Mouse (Mus musculus): ENCODE data around the gene Uvrag. TPM values are rescaled to one million over a fixed set of nuclear protein-coding genes. Genes with fewer than 3 reads are reported as not detected.
"Not testable (repeated sequence)": the region's sequence is repeated elsewhere in the genome, so short reads cannot be mapped to it uniquely, and the experiment has no call there.

Gene Uvrag
- polyA plus RNA-seq, 1 experiment, result 12.3 TPM

- peak; percentile 52 for DNase-seq (ENCODE audit: low read depth)
- TF ChIP-seq CTCF (IDR thresholded peaks at IDR 0.05; ENCODE audit: borderline replicate concordance, extremely low read depth, insufficient read depth, insufficient read length) (no peak), POLR2A (IDR thresholded peaks at IDR 0.05; ENCODE audit: borderline replicate concordance, extremely low read depth, insufficient read depth, insufficient read length, poor library complexity, severe bottlenecking) (no peak)
Measured at GRCm38 (mm10) chr7:98968082-98968674, 172.8 kb downstream of the Uvrag start.

- DNase-seq (ENCODE audit: low read depth), result no peak
- no peak for TF ChIP-seq POLR2A (IDR thresholded peaks at IDR 0.05; ENCODE audit: borderline replicate concordance, extremely low read depth, insufficient read depth, insufficient read length, poor library complexity, severe bottlenecking)
- TF ChIP-seq CTCF (IDR thresholded peaks at IDR 0.05; ENCODE audit: borderline replicate concordance, extremely low read depth, insufficient read depth, insufficient read length), result no peak
Measured at GRCm38 (mm10) chr7:98967672-98968071, 173.3 kb downstream of the Uvrag start.

DNA sequence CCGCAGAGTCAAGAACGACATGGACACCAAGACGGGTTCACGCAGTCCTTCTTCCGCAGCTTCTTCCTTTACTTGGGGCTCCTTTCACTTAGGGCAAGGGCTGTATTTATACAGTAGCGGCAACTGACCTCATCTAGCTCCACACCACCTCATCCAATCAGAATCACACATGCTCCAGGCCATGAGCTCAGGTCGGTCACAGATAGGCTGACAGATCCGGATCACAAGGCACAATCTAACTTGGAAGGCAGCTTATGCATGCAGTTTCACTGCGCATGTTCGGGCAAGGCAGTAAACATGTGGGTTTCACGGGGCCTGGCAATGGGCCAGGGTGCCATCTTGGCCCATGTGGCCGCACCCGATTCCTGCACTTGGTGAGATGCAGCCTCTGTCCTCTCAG, 177.4 kb downstream of the Uvrag start:
- DNase-seq (ENCODE audit: low read depth), result not testable (repeated sequence)

GRCm38 (mm10) chr7:98962547-98963311, 178.2 kb downstream of the Uvrag start:
- DNase-seq (ENCODE audit: low read depth), result peak; percentile 82
- TF ChIP-seq POLR2A (IDR thresholded peaks at IDR 0.05; ENCODE audit: borderline replicate concordance, extremely low read depth, insufficient read depth, insufficient read length, poor library complexity, severe bottlenecking) (no peak), CTCF (IDR thresholded peaks at IDR 0.05; ENCODE audit: borderline replicate concordance, extremely low read depth, insufficient read depth, insufficient read length) (peak; percentile 88)

DNA sequence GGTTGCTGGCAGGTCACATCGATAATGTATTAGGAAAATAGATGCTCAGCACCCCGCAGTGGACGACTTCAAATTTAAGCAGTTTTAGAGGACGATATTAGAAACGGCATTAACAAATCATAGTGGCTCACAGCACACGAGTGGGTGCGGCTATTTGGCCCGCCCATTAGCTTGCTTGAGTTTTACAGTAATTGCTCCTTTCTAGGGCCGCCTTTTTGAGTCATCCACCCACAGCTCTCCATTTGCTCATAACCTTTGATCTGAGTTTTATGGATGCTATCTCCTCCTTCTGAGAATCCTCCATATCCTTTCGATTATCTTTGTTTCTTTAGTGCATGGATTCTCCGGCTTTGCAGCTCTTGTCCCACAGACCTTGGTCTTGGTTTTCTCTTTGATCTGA, 178.9 kb downstream of the Uvrag start:
- no peak for TF ChIP-seq CTCF (IDR thresholded peaks at IDR 0.05; ENCODE audit: borderline replicate concordance, extremely low read depth, insufficient read depth, insufficient read length)
- no peak for TF ChIP-seq POLR2A (IDR thresholded peaks at IDR 0.05; ENCODE audit: borderline replicate concordance, extremely low read depth, insufficient read depth, insufficient read length, poor library complexity, severe bottlenecking)
- no peak for DNase-seq (ENCODE audit: low read depth)

DNA sequence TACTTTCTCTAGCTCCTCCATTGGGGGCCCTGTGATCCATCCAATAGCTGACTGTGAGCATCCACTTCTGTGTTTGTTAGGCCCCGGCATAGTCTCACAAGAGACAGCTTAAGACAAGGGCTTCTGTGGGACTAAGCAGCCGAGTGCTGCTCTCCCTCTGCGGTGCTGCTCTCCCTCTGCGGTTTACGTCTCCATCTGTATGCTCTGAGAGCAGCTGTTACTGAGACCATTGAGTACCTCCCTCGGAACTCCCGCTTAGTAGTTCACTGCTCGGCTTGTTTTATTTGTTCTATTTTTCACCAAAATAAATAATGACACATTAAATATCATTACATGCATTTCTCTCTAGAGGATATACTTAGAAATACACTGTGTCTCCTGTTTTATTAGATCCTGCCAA, 180.7 kb downstream of the Uvrag start:
- no peak for DNase-seq (ENCODE audit: low read depth)
- no peak for TF ChIP-seq POLR2A (IDR thresholded peaks at IDR 0.05; ENCODE audit: borderline replicate concordance, extremely low read depth, insufficient read depth, insufficient read length, poor library complexity, severe bottlenecking)
- no peak for TF ChIP-seq CTCF (IDR thresholded peaks at IDR 0.05; ENCODE audit: borderline replicate concordance, extremely low read depth, insufficient read depth, insufficient read length)

DNA sequence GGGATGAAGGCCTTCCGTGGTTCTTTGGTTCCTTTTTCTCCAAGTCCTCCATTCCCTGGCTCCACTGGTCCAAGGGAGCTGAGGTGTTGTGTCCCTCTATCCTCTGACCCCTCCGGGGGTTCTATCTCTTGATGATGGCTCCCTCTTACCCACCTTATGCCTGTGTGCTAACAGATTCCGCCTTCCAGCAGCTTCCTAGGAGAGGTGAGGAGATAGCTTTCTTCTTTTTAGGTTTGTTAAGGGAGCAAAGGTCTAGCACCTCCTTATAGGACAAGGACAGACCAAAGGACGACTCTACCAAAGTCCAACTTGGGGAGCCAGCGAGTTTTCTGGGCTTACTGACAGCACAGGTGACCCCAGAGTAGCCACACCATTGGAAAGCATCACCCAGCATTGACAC, 181.7 kb downstream of the Uvrag start:
- TF ChIP-seq POLR2A (IDR thresholded peaks at IDR 0.05; ENCODE audit: borderline replicate concordance, extremely low read depth, insufficient read depth, insufficient read length, poor library complexity, severe bottlenecking), result no peak
- no peak for TF ChIP-seq CTCF (IDR thresholded peaks at IDR 0.05; ENCODE audit: borderline replicate concordance, extremely low read depth, insufficient read depth, insufficient read length)
- no peak for DNase-seq (ENCODE audit: low read depth)

GRCm38 (mm10) chr7:98958172-98958571, 182.8 kb downstream of the Uvrag start:
- TF ChIP-seq POLR2A (IDR thresholded peaks at IDR 0.05; ENCODE audit: borderline replicate concordance, extremely low read depth, insufficient read depth, insufficient read length, poor library complexity, severe bottlenecking) (no peak), CTCF (IDR thresholded peaks at IDR 0.05; ENCODE audit: borderline replicate concordance, extremely low read depth, insufficient read depth, insufficient read length) (no peak)
- no peak for DNase-seq (ENCODE audit: low read depth)

- no peak for DNase-seq (ENCODE audit: low read depth)
- no peak for TF ChIP-seq POLR2A (IDR thresholded peaks at IDR 0.05; ENCODE audit: borderline replicate concordance, extremely low read depth, insufficient read depth, insufficient read length, poor library complexity, severe bottlenecking)
- TF ChIP-seq CTCF (IDR thresholded peaks at IDR 0.05; ENCODE audit: borderline replicate concordance, extremely low read depth, insufficient read depth, insufficient read length), result no peak
Measured at GRCm38 (mm10) chr7:98957111-98957741, 183.7 kb downstream of the Uvrag start.

DNA sequence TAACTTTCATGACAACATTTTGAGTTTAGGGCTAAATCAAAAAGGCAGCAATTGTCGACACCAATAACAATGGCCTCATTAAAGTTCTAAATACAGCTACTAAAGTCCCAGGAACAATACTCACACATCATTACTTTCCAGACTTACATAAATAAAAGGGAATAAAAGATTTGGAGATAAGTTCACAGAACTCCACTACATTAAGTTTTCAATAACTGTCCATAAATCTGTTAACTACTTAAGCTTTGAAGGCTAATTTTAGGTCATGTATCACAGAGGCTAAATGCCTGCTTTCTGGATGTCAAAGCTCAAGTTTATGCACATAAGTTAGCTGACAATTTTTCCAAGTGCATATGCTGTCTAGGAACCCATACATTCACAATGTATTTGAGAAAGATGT, 184.3 kb downstream of the Uvrag start:
- DNase-seq (ENCODE audit: low read depth), result no peak
- no peak for TF ChIP-seq CTCF (IDR thresholded peaks at IDR 0.05; ENCODE audit: borderline replicate concordance, extremely low read depth, insufficient read depth, insufficient read length)
- TF ChIP-seq POLR2A (IDR thresholded peaks at IDR 0.05; ENCODE audit: borderline replicate concordance, extremely low read depth, insufficient read depth, insufficient read length, poor library complexity, severe bottlenecking), result no peak

- TF ChIP-seq CTCF (IDR thresholded peaks at IDR 0.05; ENCODE audit: borderline replicate concordance, extremely low read depth, insufficient read depth, insufficient read length) (no peak), POLR2A (IDR thresholded peaks at IDR 0.05; ENCODE audit: borderline replicate concordance, extremely low read depth, insufficient read depth, insufficient read length, poor library complexity, severe bottlenecking) (no peak)
- DNase-seq (ENCODE audit: low read depth), result no peak
Measured at GRCm38 (mm10) chr7:98953649-98954048, 187.3 kb downstream of the Uvrag start.

- no peak for TF ChIP-seq POLR2A (IDR thresholded peaks at IDR 0.05; ENCODE audit: borderline replicate concordance, extremely low read depth, insufficient read depth, insufficient read length, poor library complexity, severe bottlenecking)
- TF ChIP-seq CTCF (IDR thresholded peaks at IDR 0.05; ENCODE audit: borderline replicate concordance, extremely low read depth, insufficient read depth, insufficient read length), result no peak
- no peak for DNase-seq (ENCODE audit: low read depth)
Measured at GRCm38 (mm10) chr7:98944986-98945385, 196.0 kb downstream of the Uvrag start.

Measured in brain, embryonic 14.5 days (tissue).